Mouse (Mus musculus): ENCODE data around the gene Cacna1e. TPM values are rescaled to one million over a fixed set of nuclear protein-coding genes. Genes with fewer than 3 reads are reported as not detected.

Gene Cacna1e
- polyA plus RNA-seq, 1 experiment: not detected

DNA sequence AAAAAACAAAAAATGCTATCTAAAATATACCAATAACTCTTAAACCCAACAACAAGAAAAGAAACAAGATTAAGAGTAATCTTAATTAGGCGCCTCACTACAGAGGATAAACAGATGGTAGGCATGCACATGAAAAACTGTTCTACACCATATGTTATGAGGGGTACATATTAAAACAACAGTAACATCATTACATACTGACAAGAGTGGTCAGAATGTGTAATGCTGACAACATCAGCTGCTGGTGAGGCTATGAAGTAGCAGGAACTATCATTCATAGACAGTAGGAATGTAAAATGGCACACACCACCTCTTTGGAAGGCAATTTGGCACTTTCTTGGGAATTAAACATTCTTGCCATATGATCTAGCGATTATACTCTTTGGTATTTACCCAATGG, 363.6 kb downstream of the Cacna1e start:
- Histone ChIP-seq H3K4me3 (ENCODE audit: insufficient read depth, low read length) (no peak overlapping the region), H3K27ac (ENCODE audit: insufficient read depth, low read depth, low read length) (no peak overlapping the region), H3K4me1 (ENCODE audit: control insufficient read depth, insufficient read depth, low read length) (no peaks in the 10 kb centered on the region)
- TF ChIP-seq CTCF (IDR thresholded peaks at IDR 0.05; ENCODE audit: low read depth, low read length): no peak
- no peak for TF ChIP-seq POLR2A (IDR thresholded peaks at IDR 0.05; ENCODE audit: borderline replicate concordance, low read depth, low read length)

DNA sequence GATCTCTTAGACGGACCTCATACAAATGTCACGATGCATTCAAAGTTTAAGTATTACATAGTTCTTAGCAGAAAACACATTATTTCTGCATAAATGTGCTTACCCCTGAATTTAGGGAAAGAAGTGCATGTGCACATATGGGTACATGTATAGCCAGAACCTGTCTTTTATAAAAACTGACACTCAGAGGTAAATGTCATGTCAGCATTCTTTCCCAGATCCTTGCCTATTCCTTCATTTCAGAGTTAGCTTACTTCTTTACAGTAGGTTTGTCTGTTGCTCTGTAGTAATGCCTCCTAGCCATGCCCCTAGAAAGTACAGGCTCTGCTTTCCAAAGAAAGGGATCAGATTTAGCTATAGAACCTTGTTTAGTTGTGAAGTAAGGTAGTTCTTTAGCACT, 369.0 kb downstream of the Cacna1e start:
- Histone ChIP-seq H3K27ac (ENCODE audit: insufficient read depth, low read depth, low read length) (no peak overlapping the region), H3K4me3 (ENCODE audit: insufficient read depth, low read length) (no peak overlapping the region), H3K4me1 (ENCODE audit: control insufficient read depth, insufficient read depth, low read length) (no peaks in the 10 kb centered on the region)
- no peak for TF ChIP-seq CTCF (IDR thresholded peaks at IDR 0.05; ENCODE audit: low read depth, low read length)
- no peak for TF ChIP-seq POLR2A (IDR thresholded peaks at IDR 0.05; ENCODE audit: borderline replicate concordance, low read depth, low read length)

DNA sequence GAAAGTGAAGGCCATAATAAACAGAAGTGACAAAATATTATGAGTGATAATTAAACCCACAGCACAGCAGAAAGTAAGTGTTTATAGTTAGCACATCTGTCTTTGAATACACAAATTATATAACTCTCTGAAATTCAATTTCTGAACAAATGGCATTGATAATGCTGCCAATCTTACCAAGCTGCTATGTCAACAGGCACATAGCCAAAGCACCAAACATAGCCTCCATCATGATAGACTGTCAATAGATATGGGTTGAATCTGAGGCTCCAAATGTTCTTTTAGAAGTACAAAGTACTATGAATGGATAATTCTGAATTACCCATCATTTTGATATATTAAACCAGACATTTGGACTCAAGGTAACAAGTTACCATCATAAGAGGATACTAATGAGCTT, 372.6 kb downstream of the Cacna1e start:
- no peaks in the 10 kb centered on the region for H3K4me1 ChIP-seq (ENCODE audit: control insufficient read depth, insufficient read depth, low read length)
- no peak overlapping the region for H3K27ac ChIP-seq (ENCODE audit: insufficient read depth, low read depth, low read length)
- no peak overlapping the region for H3K4me3 ChIP-seq (ENCODE audit: insufficient read depth, low read length)
- TF ChIP-seq CTCF (IDR thresholded peaks at IDR 0.05; ENCODE audit: low read depth, low read length) (no peak), POLR2A (IDR thresholded peaks at IDR 0.05; ENCODE audit: borderline replicate concordance, low read depth, low read length) (no peak)

DNA sequence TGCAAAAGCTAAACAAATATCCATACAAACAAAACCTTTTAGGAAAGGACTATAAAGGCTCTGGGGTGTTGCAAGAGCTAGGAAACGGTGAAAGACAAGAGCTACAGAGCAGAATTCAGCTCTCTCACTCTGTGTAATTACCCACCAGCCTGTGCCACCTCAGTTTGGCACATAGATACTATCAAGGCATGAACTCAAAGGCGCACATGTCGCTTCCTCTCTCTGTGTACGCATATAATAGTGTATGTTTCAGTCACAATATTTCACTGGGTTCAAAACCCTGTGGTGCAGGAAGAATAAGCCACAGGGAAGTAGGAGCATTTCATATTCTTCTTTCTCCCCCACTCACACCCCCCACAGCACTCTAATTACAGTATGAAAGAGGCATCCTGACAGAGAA, 380.3 kb downstream of the Cacna1e start:
- TF ChIP-seq CTCF (IDR thresholded peaks at IDR 0.05; ENCODE audit: low read depth, low read length) (no peak), POLR2A (IDR thresholded peaks at IDR 0.05; ENCODE audit: borderline replicate concordance, low read depth, low read length) (no peak)
- Histone ChIP-seq H3K27ac (ENCODE audit: insufficient read depth, low read depth, low read length) (no peak overlapping the region), H3K4me1 (ENCODE audit: control insufficient read depth, insufficient read depth, low read length) (no peaks in the 10 kb centered on the region), H3K4me3 (ENCODE audit: insufficient read depth, low read length) (no peak overlapping the region)

DNA sequence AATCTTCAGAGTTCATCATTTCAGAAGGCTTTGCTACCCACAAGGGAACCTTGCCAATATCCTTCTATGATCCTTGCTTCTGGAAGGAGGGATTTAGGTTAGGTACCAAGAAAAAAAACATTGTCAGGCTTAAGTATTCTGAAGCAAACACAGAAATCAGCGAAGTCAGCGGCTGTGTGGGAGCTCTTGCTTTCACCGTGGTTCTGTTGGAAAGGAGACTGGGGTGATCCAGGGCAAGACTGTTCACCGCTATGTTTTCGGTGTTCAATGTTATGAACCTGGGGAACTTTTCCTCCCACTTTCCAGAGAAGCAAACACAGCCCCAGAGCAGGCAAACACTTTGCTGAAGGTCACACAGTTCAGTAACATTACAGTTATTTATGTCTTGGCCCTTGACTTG, 383.4 kb downstream of the Cacna1e start:
- TF ChIP-seq POLR2A (IDR thresholded peaks at IDR 0.05; ENCODE audit: borderline replicate concordance, low read depth, low read length) (no peak), CTCF (IDR thresholded peaks at IDR 0.05; ENCODE audit: low read depth, low read length) (no peak)
- H3K4me3 ChIP-seq (ENCODE audit: insufficient read depth, low read length): no peak overlapping the region
- no peaks in the 10 kb centered on the region for H3K4me1 ChIP-seq (ENCODE audit: control insufficient read depth, insufficient read depth, low read length)
- H3K27ac ChIP-seq (ENCODE audit: insufficient read depth, low read depth, low read length): no peak overlapping the region

DNA sequence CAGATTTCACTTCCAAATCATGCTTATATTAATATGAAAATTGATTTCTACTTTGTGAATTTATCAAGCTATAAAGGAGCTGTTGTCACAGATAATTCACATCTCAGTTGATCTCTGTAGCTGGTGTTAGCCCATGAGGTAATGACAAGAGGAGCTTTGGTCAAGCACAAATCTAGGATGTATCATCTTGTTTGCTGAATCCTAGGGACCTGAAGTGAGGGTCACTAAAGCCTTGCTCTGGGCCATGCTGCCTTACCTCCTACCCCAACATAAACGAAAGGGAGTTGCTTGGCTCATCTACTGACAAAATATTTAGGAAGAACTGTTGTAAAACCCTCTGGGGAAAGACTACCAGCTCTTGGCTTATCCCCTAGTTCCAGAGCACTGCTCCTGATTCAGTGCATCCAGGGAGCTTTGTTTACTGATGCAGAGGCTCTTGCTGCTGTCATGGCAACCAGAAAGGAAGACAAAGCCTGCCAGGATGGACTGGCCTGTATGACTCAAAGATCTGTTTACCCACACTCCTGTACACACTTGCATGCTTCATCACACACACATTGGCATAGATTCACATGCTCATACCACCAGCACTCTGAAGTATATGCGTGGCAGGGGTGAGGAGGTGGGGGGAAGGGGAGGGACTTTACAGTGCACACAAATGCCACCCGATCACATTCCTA, 384.0 kb downstream of the Cacna1e start:
- TF ChIP-seq POLR2A (IDR thresholded peaks at IDR 0.05; ENCODE audit: borderline replicate concordance, low read depth, low read length) (no peak), CTCF (IDR thresholded peaks at IDR 0.05; ENCODE audit: low read depth, low read length) (no peak)

DNA sequence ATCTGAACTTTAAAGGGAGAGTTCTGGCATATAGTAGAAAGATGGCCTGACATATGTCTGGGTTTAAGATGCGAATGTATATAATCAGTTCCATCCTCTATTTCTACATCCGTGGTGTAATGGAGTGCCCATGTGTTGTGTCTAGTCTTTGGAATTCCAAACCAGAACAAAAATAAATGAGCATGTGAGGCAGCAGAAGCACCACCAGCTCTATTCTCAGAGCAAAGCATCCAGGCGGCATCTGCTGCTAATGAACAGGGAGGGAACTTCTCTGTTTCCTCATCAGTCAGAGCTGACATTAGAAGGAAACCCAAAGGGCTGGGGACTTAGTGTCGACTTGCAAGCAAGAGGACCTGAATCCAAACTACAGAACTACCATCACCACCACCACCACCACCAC, 385.5 kb downstream of the Cacna1e start:
- no peak overlapping the region for H3K4me3 ChIP-seq (ENCODE audit: insufficient read depth, low read length)
- H3K4me1 ChIP-seq (ENCODE audit: control insufficient read depth, insufficient read depth, low read length): no peaks in the 10 kb centered on the region
- TF ChIP-seq CTCF (IDR thresholded peaks at IDR 0.05; ENCODE audit: low read depth, low read length): no peak
- no peak for TF ChIP-seq POLR2A (IDR thresholded peaks at IDR 0.05; ENCODE audit: borderline replicate concordance, low read depth, low read length)
- H3K27ac ChIP-seq (ENCODE audit: insufficient read depth, low read depth, low read length): no peak overlapping the region

More for the DNA sequence above, 384.0 kb downstream of the Cacna1e start:
- no peaks in the 10 kb centered on the region for H3K4me1 ChIP-seq (ENCODE audit: control insufficient read depth, insufficient read depth, low read length)
- no peak overlapping the region for H3K4me3 ChIP-seq (ENCODE audit: insufficient read depth, low read length)
- H3K27ac ChIP-seq (ENCODE audit: insufficient read depth, low read depth, low read length): no peak overlapping the region

DNA sequence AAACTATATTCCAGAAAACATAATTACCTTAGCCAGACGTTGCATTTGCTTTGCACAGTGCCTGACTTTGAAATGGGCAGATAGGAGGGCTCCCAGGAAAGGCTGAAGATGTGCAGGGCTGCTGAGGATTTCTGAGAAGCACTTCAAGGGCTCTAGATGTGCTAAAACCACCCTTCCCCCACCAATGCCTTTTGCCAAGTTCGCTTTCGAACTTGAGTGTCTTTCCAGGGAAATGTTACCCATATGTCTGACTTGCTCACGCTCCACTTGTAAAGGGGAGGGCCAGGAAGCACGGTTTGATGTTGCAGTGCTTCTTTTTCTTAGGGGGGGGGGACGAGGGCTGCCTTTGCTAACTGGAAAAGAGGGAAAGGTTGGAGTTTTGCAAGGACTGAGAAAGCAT, 393.2 kb downstream of the Cacna1e start:
- H3K4me3 ChIP-seq (ENCODE audit: insufficient read depth, low read length): no peak overlapping the region
- H3K27ac ChIP-seq (ENCODE audit: insufficient read depth, low read depth, low read length): no peak overlapping the region
- TF ChIP-seq POLR2A (IDR thresholded peaks at IDR 0.05; ENCODE audit: borderline replicate concordance, low read depth, low read length) (no peak), CTCF (IDR thresholded peaks at IDR 0.05; ENCODE audit: low read depth, low read length) (no peak)
- H3K4me1 ChIP-seq (ENCODE audit: control insufficient read depth, insufficient read depth, low read length): no peaks in the 10 kb centered on the region

DNA sequence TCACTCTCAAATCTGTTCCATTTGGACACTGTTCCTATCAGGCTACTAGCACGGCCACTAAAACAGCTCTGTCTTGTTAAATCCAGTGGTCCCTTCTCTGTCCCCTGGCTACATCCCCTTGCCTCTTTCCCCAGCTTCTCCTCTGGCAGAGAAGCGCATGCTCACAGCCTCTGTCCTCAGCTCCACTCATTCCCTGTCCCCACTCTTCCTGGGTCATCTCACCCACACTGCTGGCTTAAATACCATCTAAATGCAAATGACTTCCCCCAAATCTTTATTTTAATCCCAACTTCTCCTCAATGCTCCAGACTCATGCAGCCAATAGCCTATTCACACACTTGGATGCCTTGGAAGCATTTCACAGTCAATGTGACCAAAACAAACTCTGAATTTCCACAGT, 407.6 kb downstream of the Cacna1e start:
- Histone ChIP-seq H3K4me1 (ENCODE audit: control insufficient read depth, insufficient read depth, low read length) (no peaks in the 10 kb centered on the region), H3K27ac (ENCODE audit: insufficient read depth, low read depth, low read length) (no peak overlapping the region), H3K4me3 (ENCODE audit: insufficient read depth, low read length) (no peak overlapping the region)
- TF ChIP-seq POLR2A (IDR thresholded peaks at IDR 0.05; ENCODE audit: borderline replicate concordance, low read depth, low read length): no peak
- TF ChIP-seq CTCF (IDR thresholded peaks at IDR 0.05; ENCODE audit: low read depth, low read length): no peak

DNA sequence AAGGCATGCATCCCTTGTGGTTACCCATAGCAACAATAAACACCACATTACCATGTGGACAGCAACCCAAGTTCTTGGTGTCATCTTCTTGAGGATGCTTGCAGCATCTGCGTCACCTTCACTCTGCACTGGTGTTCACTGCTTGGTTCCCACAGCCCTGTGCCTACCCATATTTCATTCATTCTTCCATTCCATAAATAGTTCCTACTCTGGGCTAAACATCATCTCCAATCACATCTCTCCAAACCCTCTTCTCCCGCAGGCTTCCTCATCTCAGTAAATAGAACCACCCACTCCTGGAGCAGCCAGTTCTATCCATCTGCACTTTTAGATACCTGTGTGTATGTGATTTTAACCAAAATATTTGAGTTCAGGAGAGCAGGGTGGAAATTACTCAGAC, 408.6 kb downstream of the Cacna1e start:
- no peak overlapping the region for H3K4me3 ChIP-seq (ENCODE audit: insufficient read depth, low read length)
- TF ChIP-seq POLR2A (IDR thresholded peaks at IDR 0.05; ENCODE audit: borderline replicate concordance, low read depth, low read length): no peak
- H3K4me1 ChIP-seq (ENCODE audit: control insufficient read depth, insufficient read depth, low read length): no peaks in the 10 kb centered on the region
- H3K27ac ChIP-seq (ENCODE audit: insufficient read depth, low read depth, low read length): no peak overlapping the region

DNA sequence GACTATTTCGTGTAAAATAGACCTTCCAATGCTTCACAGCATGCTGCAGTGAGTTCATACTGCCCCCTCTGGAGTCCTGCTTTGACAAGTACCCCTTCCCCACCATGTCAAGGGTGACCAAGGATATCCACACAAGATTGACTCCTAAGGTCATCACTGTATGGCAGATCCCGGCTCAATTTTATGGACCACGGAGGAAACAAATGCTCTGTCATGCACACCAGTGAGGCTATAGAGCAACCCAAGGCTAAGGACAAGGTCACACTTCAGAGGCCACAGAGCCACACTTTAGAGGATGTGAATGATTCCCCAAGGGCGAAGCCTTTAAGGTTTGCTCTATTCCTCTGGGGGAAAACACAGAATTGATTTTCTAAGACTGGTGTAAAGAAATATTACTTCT, 410.1 kb downstream of the Cacna1e start:
- H3K4me3 ChIP-seq (ENCODE audit: insufficient read depth, low read length): no peak overlapping the region

More for the DNA sequence above, 410.1 kb downstream of the Cacna1e start:
- no peaks in the 10 kb centered on the region for H3K4me1 ChIP-seq (ENCODE audit: control insufficient read depth, insufficient read depth, low read length)
- H3K27ac ChIP-seq (ENCODE audit: insufficient read depth, low read depth, low read length): no peak overlapping the region
- TF ChIP-seq CTCF (IDR thresholded peaks at IDR 0.05; ENCODE audit: low read depth, low read length) (no peak), POLR2A (IDR thresholded peaks at IDR 0.05; ENCODE audit: borderline replicate concordance, low read depth, low read length) (no peak)

Measured in bone marrow macrophage, adult 2 months (primary cell).